Mouse (Mus musculus) left cerebral cortex, postnatal 14 days (tissue): ENCODE data around the gene Oxct2b. TPM values are rescaled to one million over a fixed set of nuclear protein-coding genes. Genes with fewer than 3 reads are reported as not detected.
"Not testable (repeated sequence)": the region's sequence is repeated elsewhere in the genome, so short reads cannot be mapped to it uniquely, and the experiment has no call there.

Experiments
- DNase-seq, 2 experiments: peaks; one replicate each; pipeline ENCODE4 v3.0.0; 2021 to 2022; ENCODE audit warnings: low spot score in 2 of 2, mixed read lengths in 1 of 2
- intact Hi-C: fragments of 180-260 bp; cut with DNase I; formaldehyde crosslinking; loops from one replicate; pipeline ENCODE4 v1.15.1; 2025
- total RNA-seq, 2 experiments: library from RNA; stranded (reverse); gene quantifications; 2 replicates each; pipeline ENCODE4 v1.2.3; 2021

Gene Oxct2b
- total RNA-seq, 2 experiments from 2014 or later: 0.30 TPM; not detected in 1

DNA sequence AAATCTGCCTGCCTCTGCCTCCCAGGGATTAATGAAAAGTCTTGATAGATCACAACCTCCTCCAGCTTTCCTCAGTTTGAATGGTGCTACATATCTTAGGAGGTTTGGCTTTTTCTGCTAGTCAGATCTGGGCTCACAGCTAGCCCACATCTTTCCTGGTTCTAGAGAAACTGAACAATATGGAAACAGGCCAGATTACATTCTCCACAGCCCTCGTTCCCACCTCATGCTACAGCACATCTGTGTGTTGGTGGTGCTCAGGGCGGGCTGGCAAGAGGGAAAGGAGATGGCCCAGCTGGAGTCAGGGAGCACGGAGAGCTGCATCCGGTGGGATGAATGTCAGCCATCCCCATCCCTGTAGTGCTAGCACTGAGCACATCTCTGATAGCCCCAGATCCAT lies 5.3 kb upstream of the Oxct2b start:
- peak in 1 of 2 experiments; percentile 38 for DNase-seq
- intact Hi-C loops: no loop called here

DNA sequence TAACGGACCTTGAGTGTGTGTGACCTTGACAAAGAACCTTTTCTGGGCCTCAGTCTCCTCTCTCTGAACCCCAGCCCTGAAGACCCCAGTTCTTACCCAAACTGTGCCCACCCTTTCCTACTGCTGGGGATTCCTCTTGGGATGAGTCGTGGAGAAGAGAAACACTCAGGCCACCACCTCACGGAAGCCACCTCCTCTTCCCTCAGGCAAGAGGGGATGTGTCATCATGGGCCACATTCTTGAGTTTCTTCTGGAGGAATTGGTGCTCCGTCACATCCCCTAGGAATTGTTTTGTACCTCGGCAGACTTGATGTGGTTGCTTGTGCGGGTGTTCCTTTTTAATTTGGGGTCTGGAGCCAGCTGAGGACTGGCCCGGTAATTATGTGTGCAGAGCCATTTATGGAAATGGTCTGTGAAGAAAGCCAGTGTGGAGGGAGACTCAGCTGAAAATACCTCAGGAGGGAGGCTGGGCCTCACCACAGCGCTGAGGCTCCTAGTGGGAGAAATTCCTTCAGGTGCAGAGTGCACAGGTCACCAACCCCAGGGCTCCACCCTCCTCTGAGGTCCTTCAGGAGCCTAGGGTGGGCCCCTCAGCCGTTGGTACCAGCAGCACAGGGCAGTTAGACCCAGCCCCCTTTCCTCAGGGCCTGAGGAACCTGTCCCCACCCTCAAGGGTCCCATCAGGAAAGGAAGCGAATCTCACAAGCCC lies 4.6 kb upstream of the Oxct2b start:
- DNase-seq, intact Hi-C loops: not testable (repeated sequence)

DNA sequence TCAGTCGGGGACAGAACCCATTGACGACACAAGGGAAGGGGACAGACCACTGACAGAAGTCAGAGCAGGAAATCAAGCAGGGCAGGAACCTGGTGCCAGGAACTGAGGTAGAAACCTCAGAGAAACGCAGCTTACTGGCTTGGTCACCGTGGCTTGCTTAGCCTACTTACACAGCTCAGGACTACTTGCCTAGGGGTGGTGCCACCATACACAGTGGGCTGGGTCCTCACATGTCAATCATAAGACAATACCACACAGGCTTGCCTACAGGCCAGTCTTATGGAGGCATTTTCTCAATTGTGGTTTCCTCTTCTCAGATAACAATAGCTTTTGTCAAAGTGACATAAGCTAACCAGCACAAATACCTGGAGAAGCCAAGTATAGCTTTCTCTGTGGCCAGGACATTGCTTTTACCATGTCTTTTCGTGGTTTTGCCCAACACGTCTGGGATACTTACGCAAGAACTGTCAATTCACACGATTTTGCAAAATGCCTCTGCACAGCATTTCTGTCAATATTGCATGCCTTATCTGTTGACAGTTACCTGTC lies 3.8 kb upstream of the Oxct2b start:
- DNase-seq: no peak
- intact Hi-C loops: no loop called here

GRCm38 (mm10) chr4:123114651-123115050 lies 1.4 kb upstream of the Oxct2b start:
- intact Hi-C loops, DNase-seq: not testable (repeated sequence)

GRCm38 (mm10) chr4:123116640-123117039 lies 574 bp downstream of the Oxct2b start:
- intact Hi-C loops: not testable (repeated sequence)
- peak; percentile 20 to 24 for DNase-seq

GRCm38 (mm10) chr4:123121286-123121685 lies 5.2 kb downstream of the Oxct2b start:
- no peak for DNase-seq
- intact Hi-C loops: no loop called here

DNA sequence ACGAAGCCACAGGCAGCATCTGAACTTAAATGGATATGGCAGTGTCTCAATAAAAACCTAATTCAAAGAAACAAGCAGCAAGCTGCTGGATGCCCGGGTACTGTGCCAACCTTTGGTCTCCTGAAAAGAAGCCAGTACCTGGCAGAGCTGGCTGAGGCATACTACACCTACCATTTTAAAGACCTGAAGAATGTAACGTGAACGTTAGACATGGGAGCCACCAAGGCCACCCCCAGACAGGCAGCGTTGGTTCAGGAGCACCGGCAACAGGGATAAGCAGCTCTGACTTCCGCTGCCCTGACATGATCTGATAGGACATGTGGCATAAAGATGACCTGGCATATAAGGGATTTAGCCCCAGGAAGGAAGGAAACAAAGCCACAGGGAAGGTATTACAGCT lies 10.6 kb downstream of the Oxct2b start:
- intact Hi-C loops: no loop called here
- DNase-seq: no peak

- no peak for DNase-seq
- intact Hi-C loops: no loop called here
Measured at GRCm38 (mm10) chr4:123127051-123127450, 11.0 kb downstream of the Oxct2b start.

DNA sequence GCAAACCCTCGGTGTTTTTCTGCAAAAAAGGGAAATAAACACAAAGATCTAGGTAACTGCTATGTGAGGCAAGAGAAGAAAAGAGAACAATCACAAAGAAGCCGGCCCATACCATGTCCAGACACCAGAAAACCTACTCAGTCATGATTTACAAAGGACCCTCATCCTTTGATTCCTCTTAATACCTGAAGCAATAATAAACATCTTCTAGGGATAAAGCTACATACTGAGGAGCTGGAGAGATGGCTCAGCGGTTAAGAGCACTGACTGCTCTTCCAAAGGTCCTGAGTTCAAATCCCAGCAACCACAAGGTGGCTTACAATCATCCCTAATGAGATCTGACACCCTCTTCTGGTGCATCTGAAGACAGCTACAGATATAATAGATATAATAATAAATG lies 21.5 kb downstream of the Oxct2b start:
- intact Hi-C loops: no loop called here
- DNase-seq: no peak

GRCm38 (mm10) chr4:123139513-123140154 lies 23.6 kb downstream of the Oxct2b start, which contains the start of gene Ppie:
Gene Ppie (minus strand): TSS chr4:123139951.
- intact Hi-C loops: no loop called here
- peak; percentile 58 to 68 for DNase-seq

DNA sequence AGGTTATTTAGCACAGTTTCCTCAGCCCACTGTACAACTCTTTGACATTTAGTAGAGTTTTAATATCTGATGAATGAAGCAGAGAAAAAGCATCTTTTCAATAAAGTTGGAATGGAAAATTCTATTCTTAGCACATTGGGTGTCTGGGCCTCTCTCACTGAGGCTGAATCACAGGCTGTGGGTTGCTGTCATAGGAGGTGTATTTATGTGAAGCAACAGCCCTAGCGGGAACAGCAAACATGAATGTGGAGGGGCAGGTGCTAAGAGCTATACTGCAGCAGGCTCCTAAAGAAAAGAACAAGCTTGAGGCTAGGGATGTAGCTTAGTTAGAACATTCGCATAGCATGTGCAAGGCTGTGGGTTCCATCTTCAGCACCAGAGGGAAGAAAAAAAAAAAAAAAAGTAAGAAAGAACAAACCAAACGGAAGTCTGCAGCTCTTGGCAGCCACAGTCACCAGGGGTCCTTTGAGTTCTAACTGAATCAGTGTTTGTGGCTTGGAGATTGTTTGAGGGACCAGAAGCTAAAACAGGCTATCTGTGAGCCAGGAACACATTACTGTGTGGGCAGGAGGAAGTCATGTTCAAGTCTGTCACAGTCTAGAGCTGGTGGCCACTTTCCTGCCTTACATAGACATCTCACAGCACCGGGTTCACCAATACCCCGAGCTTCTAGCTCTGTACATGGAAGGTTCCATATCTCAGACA lies 31.5 kb downstream of the Oxct2b start:
- peak; percentile 54 to 59 for DNase-seq
- intact Hi-C loops: no loop called here

DNA sequence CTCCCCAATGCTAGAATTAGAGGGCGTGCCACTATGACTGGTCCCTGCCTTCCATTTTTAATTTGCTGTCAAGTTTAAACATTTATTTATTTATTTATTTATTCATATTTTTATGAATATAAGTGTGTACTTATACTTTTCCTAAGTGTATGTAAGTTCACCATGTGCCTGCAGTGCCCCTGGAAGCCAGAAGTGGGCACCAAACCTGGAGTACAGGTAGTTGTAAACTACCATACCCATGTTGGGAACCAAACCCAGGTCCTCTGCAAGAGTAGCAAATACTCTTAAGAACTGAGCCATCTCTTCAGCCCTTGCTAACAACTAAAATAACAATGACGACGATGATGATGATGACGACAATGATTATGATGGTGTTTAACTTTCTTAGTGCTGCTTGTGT lies 35.9 kb downstream of the Oxct2b start:
- no peak for DNase-seq
- intact Hi-C loops: no loop called here

DNA sequence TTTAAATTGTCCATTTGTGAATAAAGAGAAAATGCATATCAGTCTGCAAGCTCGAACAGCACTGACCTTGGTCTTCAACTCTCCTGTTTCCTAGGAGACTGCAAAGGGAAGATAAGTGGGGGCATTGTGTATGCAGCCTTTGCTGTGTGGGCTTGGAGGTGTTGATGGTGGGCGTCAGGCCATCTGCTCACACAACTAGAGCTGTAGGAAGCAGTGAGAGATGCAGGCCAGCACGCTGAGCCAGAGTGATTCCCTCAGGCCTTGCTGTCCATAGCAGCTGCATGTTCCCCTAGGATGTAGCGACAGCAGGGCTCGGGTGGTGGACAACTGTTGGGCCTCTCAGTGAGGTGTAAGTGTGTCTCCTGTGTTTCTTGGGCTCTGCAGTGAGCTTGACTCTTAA lies 36.9 kb downstream of the Oxct2b start:
- intact Hi-C loops: no loop called here

DNA sequence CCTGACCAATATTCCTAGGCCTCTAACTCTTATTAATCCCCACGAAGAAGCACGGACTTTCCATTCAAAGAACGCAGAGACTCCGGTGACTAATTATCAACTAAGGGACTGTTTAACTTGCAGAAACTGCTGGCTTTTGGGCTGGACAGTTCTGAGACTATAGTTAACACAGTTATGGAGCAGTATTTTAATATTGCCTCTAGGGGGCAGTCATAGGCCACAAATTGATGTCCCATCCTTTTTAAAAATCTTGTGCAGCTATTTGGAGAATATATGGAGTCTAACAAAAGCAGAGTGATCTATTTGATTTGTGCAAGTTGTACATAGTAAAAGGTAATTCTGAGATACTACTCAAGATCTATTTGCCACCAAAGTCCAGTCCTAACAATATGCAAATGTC lies 38.9 kb downstream of the Oxct2b start:
- intact Hi-C loops: loop anchor here (2.0 to 5.0 kb wide), 2 partner anchors 47 to 100 kb away; partner anchors contain the start of gene Nt5c1a

More for the DNA sequence above, 36.9 kb downstream of the Oxct2b start:
- DNase-seq: peak; percentile 75 to 85

GRCm38 (mm10) chr4:123155427-123155826 lies 39.4 kb downstream of the Oxct2b start:
- intact Hi-C loops: loop anchor here (2.0 to 5.0 kb wide), 2 partner anchors 47 to 99 kb away; partner anchors contain the start of gene Nt5c1a
- no peak for DNase-seq

More for the DNA sequence above, 38.9 kb downstream of the Oxct2b start:
- peak; percentile 67 to 77 for DNase-seq

DNA sequence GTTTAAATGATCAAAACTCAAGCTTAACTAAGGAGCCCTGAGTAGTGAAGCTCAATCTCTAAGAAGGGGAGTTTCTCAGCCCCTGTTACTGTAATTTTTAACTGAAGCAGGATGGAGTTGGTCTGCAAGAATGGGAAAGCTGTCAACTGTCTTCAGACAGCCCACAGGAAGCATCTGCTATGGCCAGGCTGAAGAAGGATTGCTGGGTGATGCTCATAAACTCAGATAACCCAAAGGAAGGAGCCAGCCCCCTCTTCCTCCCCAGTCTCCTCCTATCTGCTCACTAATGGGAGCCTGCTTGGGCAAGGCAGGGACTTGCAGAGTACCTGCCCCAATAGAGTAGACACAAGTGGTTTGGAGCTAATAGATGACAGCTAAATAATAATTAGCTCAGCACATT lies 39.8 kb downstream of the Oxct2b start:
- intact Hi-C loops: loop anchor here (2.0 to 5.0 kb wide), 2 partner anchors 46 to 99 kb away; partner anchors contain the start of gene Nt5c1a
- DNase-seq: no peak

DNA sequence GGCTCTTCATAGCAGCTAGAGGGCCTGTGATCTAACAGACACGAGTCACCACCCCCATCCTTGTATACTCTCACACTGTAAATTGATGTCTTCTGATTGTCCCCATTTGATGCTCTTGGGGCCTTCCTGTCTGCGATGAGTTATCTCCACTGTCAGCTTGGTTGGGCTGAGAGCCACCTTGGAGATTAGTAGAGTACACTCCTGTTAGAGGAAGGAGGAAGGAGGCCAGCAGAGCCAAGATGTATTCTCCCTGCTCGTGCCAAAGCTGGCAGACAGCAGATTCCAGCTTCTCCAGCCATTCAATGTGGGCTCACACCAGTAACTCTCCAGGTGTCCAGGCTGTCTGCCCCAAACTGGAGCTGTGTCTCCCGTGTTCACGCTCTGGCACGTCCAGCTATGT lies 44.5 kb downstream of the Oxct2b start:
- no peak for DNase-seq
- intact Hi-C loops: no loop called here

GRCm38 (mm10) chr4:123161251-123161650 lies 45.2 kb downstream of the Oxct2b start:
- intact Hi-C loops, DNase-seq: not testable (repeated sequence)

- no peak for DNase-seq
- intact Hi-C loops: no loop called here
Measured at GRCm38 (mm10) chr4:123162305-123162917, 46.3 kb downstream of the Oxct2b start.
